Mouse (Mus musculus) brain, embryonic 14.5 days (tissue): Measurements from ENCODE around the gene Crabp2. TPM values are rescaled to one million over a fixed set of nuclear protein-coding genes. Genes with fewer than 3 reads are reported as not detected.

Experiments
- DNase-seq: peaks from one replicate; pipeline ENCODE4 v3.0.0-alpha.2; 2011; ENCODE audit warnings: low read depth
- CTCF ChIP-seq: fragments of 200-500 bp; IDR thresholded peaks from 2 replicates; pipeline ENCODE4 v1.5.1; 2012; ENCODE audit warnings: inconsistent platforms, mild to moderate bottlenecking, moderate library complexity, borderline replicate concordance; ENCODE audit not compliant: insufficient read depth, insufficient read length; ENCODE audit errors: extremely low read depth
- POLR2A ChIP-seq: fragments of 200-500 bp; IDR thresholded peaks from 2 replicates; pipeline ENCODE4 v1.6.1; 2012; ENCODE audit warnings: mild to moderate bottlenecking, inconsistent platforms, borderline replicate concordance; ENCODE audit not compliant: poor library complexity, insufficient read depth, insufficient read length, severe bottlenecking; ENCODE audit errors: extremely low read depth
- polyA plus RNA-seq: library from polyadenylated mRNA; depleted of rRNA; stranded (reverse); fragments of >200 nt; gene quantifications from 2 replicates; pipeline ENCODE4 v1.2.3, GENCODE M21; 2012

The Crabp2 gene
- polyA plus RNA-seq, 1 experiment: 33.4 TPM

- DNase-seq: no peak
- no peak for TF ChIP-seq CTCF
These were observed 661 bp upstream of the Crabp2 start for GRCm38 (mm10) chr3:87947811-87948199.

- DNase-seq: no peak
These were observed 944 bp downstream of the Crabp2 start for GRCm38 (mm10) chr3:87949266-87949954.

GRCm38 (mm10) chr3:87949955-87950515 lies 1.6 kb downstream of the Crabp2 start:
- TF ChIP-seq CTCF: no peak
- DNase-seq: no peak

More at GRCm38 (mm10) chr3:87949266-87949954, 944 bp downstream of the Crabp2 start:
- TF ChIP-seq CTCF: no peak
- TF ChIP-seq POLR2A: no peak

- TF ChIP-seq CTCF (no peak), POLR2A (no peak)
- DNase-seq: no peak
These were observed 3.5 kb downstream of the Crabp2 start for GRCm38 (mm10) chr3:87951946-87952345.

- TF ChIP-seq POLR2A: no peak
- TF ChIP-seq CTCF: no peak
- peak; percentile 73 for DNase-seq
These were observed 4.0 kb downstream of the Crabp2 start for GRCm38 (mm10) chr3:87952440-87952839.

- DNase-seq: no peak
- TF ChIP-seq POLR2A: no peak
- no peak for TF ChIP-seq CTCF
These were observed 9.6 kb downstream of the Crabp2 start for GRCm38 (mm10) chr3:87958056-87958455.

GRCm38 (mm10) chr3:87958476-87958875 lies 10.0 kb downstream of the Crabp2 start:
- DNase-seq: no peak
- TF ChIP-seq POLR2A: no peak
- TF ChIP-seq CTCF: no peak

GRCm38 (mm10) chr3:87958967-87959366 lies 10.5 kb downstream of the Crabp2 start:
- DNase-seq: no peak
- TF ChIP-seq CTCF (no peak), POLR2A (no peak)

GRCm38 (mm10) chr3:87959371-87959770 lies 10.9 kb downstream of the Crabp2 start:
- DNase-seq: no peak
- no peak for TF ChIP-seq CTCF
- no peak for TF ChIP-seq POLR2A

GRCm38 (mm10) chr3:87960191-87960585 lies 11.7 kb downstream of the Crabp2 start:
- DNase-seq: no peak
- TF ChIP-seq POLR2A: no peak
- TF ChIP-seq CTCF: no peak

GRCm38 (mm10) chr3:87960586-87961191 lies 12.2 kb downstream of the Crabp2 start:
- peak; percentile 99 for DNase-seq

GRCm38 (mm10) chr3:87970184-87970938 lies 21.9 kb downstream of the Crabp2 start:
- peak; percentile 86 for DNase-seq
- TF ChIP-seq POLR2A: no peak
- TF ChIP-seq CTCF: peak; percentile 74; the same call in 1 of the 2 replicates

More at GRCm38 (mm10) chr3:87960586-87961191, 12.2 kb downstream of the Crabp2 start:
- TF ChIP-seq POLR2A (peak; percentile 57; the same call in 1 of the 2 replicates), CTCF (peak; percentile 96)
